Mouse (Mus musculus): ENCODE results near the gene Olfr1501. TPM values are rescaled to one million over a fixed set of nuclear protein-coding genes. Genes with fewer than 3 reads are reported as not detected.
"Not testable (repeated sequence)": the region's sequence is repeated elsewhere in the genome, so short reads cannot be mapped to it uniquely, and the experiment has no call there.

The Olfr1501 gene
- polyA plus RNA-seq (2012; rRNA removed), result not detected in 2 replicates

- H3K27me3 ChIP-seq (ENCODE audit: control insufficient read depth, insufficient read depth, low read length); H3K4me1 ChIP-seq (ENCODE audit: control insufficient read depth, insufficient read depth, insufficient read length, low read length); H3K36me3 ChIP-seq (ENCODE audit: control insufficient read depth, insufficient read depth, low read length); H3K4me3 ChIP-seq (ENCODE audit: low read depth, low read length); H3K27ac ChIP-seq (ENCODE audit: insufficient read depth, low read depth, low read length): not testable (repeated sequence)
Measured at GRCm38 (mm10) chr19:13850592-13850991, at the start of gene Olfr1501. TSS of gene Olfr1501 (minus strand) at chr19:13850692.

- no peaks in the 10 kb centered on the region for H3K4me1 ChIP-seq (ENCODE audit: control insufficient read depth, insufficient read depth, insufficient read length, low read length)
- H3K27ac ChIP-seq (ENCODE audit: insufficient read depth, low read depth, low read length), result no peak within 1 kb of the TSS
- H3K27me3 ChIP-seq (ENCODE audit: control insufficient read depth, insufficient read depth, low read length), result no peaks in the 10 kb centered on the region
- H3K4me3 ChIP-seq (ENCODE audit: low read depth, low read length), result no peak within 1 kb of the TSS
- no peak for TF ChIP-seq POLR2A (IDR thresholded peaks at IDR 0.05; ENCODE audit: low read depth, low read length)
- no peak for TF ChIP-seq CTCF (IDR thresholded peaks at IDR 0.05; ENCODE audit: extremely low read depth, insufficient read length, insufficient replicate concordance, low read depth, low read length)
- 42% methylated on average over 1 of the region's 1 CpGs for WGBS
- no peaks in the 10 kb centered on the region for H3K36me3 ChIP-seq (ENCODE audit: control insufficient read depth, insufficient read depth, low read length)
Measured at GRCm38 (mm10) chr19:13897828-13898227, 47.3 kb upstream of the Olfr1501 start, which contains the start of gene Olfr1504. TSS of gene Olfr1504 (minus strand) at chr19:13897928.

GRCm38 (mm10) chr19:13861495-13861894, 11.0 kb upstream of the Olfr1501 start, which contains the start of gene Olfr1502:
TSS of gene Olfr1502 (plus strand) at chr19:13861795.
- no peaks in the 10 kb centered on the region for H3K27me3 ChIP-seq (ENCODE audit: control insufficient read depth, insufficient read depth, low read length)
- H3K36me3 ChIP-seq (ENCODE audit: control insufficient read depth, insufficient read depth, low read length), result no peaks in the 10 kb centered on the region
- H3K4me1 ChIP-seq (ENCODE audit: control insufficient read depth, insufficient read depth, insufficient read length, low read length), result no peaks in the 10 kb centered on the region
- 82% methylated on average over 1 of the region's 1 CpGs for WGBS
- TF ChIP-seq CTCF (IDR thresholded peaks at IDR 0.05; ENCODE audit: extremely low read depth, insufficient read length, insufficient replicate concordance, low read depth, low read length) (no peak), POLR2A (IDR thresholded peaks at IDR 0.05; ENCODE audit: low read depth, low read length) (no peak)
- H3K27ac ChIP-seq (ENCODE audit: insufficient read depth, low read depth, low read length), result no peak within 1 kb of the TSS
- no peak within 1 kb of the TSS for H3K4me3 ChIP-seq (ENCODE audit: low read depth, low read length)

- no peaks in the 10 kb centered on the region for H3K27me3 ChIP-seq (ENCODE audit: control insufficient read depth, insufficient read depth, low read length)
- no peaks in the 10 kb centered on the region for H3K36me3 ChIP-seq (ENCODE audit: control insufficient read depth, insufficient read depth, low read length)
- TF ChIP-seq CTCF (IDR thresholded peaks at IDR 0.05; ENCODE audit: extremely low read depth, insufficient read length, insufficient replicate concordance, low read depth, low read length) (no peak), POLR2A (IDR thresholded peaks at IDR 0.05; ENCODE audit: low read depth, low read length) (no peak)
- H3K27ac ChIP-seq (ENCODE audit: insufficient read depth, low read depth, low read length), result no peak within 1 kb of the TSS
- H3K4me3 ChIP-seq (ENCODE audit: low read depth, low read length), result no peak within 1 kb of the TSS
- no peaks in the 10 kb centered on the region for H3K4me1 ChIP-seq (ENCODE audit: control insufficient read depth, insufficient read depth, insufficient read length, low read length)
Measured at GRCm38 (mm10) chr19:13830388-13830787, 20.1 kb downstream of the Olfr1501 start, which contains the start of gene Olfr1500. TSS of gene Olfr1500 (minus strand) at chr19:13830488.

- no peak for TF ChIP-seq POLR2A (IDR thresholded peaks at IDR 0.05; ENCODE audit: low read depth, low read length)
- TF ChIP-seq CTCF (IDR thresholded peaks at IDR 0.05; ENCODE audit: extremely low read depth, insufficient read length, insufficient replicate concordance, low read depth, low read length), result no peak
- Histone ChIP-seq H3K4me1 (ENCODE audit: control insufficient read depth, insufficient read depth, insufficient read length, low read length) (no peaks in the 10 kb centered on the region), H3K36me3 (ENCODE audit: control insufficient read depth, insufficient read depth, low read length) (no peaks in the 10 kb centered on the region), H3K27ac (ENCODE audit: insufficient read depth, low read depth, low read length) (no peak overlapping the region), H3K4me3 (ENCODE audit: low read depth, low read length) (no peak overlapping the region), H3K27me3 (ENCODE audit: control insufficient read depth, insufficient read depth, low read length) (no peaks in the 10 kb centered on the region)
- 71% methylated on average over 3 of the region's 3 CpGs for WGBS
Measured at GRCm38 (mm10) chr19:13828447-13828846, 22.0 kb downstream of the Olfr1501 start.

GRCm38 (mm10) chr19:13820847-13821246, 29.6 kb downstream of the Olfr1501 start:
- H3K27ac ChIP-seq (ENCODE audit: insufficient read depth, low read depth, low read length), result no peak overlapping the region
- no peaks in the 10 kb centered on the region for H3K36me3 ChIP-seq (ENCODE audit: control insufficient read depth, insufficient read depth, low read length)
- H3K4me1 ChIP-seq (ENCODE audit: control insufficient read depth, insufficient read depth, insufficient read length, low read length), result no peaks in the 10 kb centered on the region
- no peaks in the 10 kb centered on the region for H3K27me3 ChIP-seq (ENCODE audit: control insufficient read depth, insufficient read depth, low read length)
- WGBS, result 47% methylated on average over 5 of the region's 5 CpGs
- H3K4me3 ChIP-seq (ENCODE audit: low read depth, low read length), result no peak overlapping the region
- TF ChIP-seq CTCF (IDR thresholded peaks at IDR 0.05; ENCODE audit: extremely low read depth, insufficient read length, insufficient replicate concordance, low read depth, low read length) (no peak), POLR2A (IDR thresholded peaks at IDR 0.05; ENCODE audit: low read depth, low read length) (no peak)

GRCm38 (mm10) chr19:13819347-13819746, 31.1 kb downstream of the Olfr1501 start, which contains the start of gene Olfr1499:
TSS of gene Olfr1499 (minus strand) at chr19:13819447.
- no peak for TF ChIP-seq CTCF (IDR thresholded peaks at IDR 0.05; ENCODE audit: extremely low read depth, insufficient read length, insufficient replicate concordance, low read depth, low read length)
- TF ChIP-seq POLR2A (IDR thresholded peaks at IDR 0.05; ENCODE audit: low read depth, low read length), result no peak
- no peak within 1 kb of the TSS for H3K27ac ChIP-seq (ENCODE audit: insufficient read depth, low read depth, low read length)
- no peaks in the 10 kb centered on the region for H3K36me3 ChIP-seq (ENCODE audit: control insufficient read depth, insufficient read depth, low read length)
- no peaks in the 10 kb centered on the region for H3K27me3 ChIP-seq (ENCODE audit: control insufficient read depth, insufficient read depth, low read length)
- no peak within 1 kb of the TSS for H3K4me3 ChIP-seq (ENCODE audit: low read depth, low read length)
- no peaks in the 10 kb centered on the region for H3K4me1 ChIP-seq (ENCODE audit: control insufficient read depth, insufficient read depth, insufficient read length, low read length)

GRCm38 (mm10) chr19:13818827-13819226, 31.7 kb downstream of the Olfr1501 start:
- WGBS, result 29% methylated on average over 5 of the region's 5 CpGs
- Histone ChIP-seq H3K4me1 (ENCODE audit: control insufficient read depth, insufficient read depth, insufficient read length, low read length) (no peaks in the 10 kb centered on the region), H3K27ac (ENCODE audit: insufficient read depth, low read depth, low read length) (no peak overlapping the region), H3K4me3 (ENCODE audit: low read depth, low read length) (no peak overlapping the region), H3K36me3 (ENCODE audit: control insufficient read depth, insufficient read depth, low read length) (no peaks in the 10 kb centered on the region), H3K27me3 (ENCODE audit: control insufficient read depth, insufficient read depth, low read length) (no peaks in the 10 kb centered on the region)
- TF ChIP-seq CTCF (IDR thresholded peaks at IDR 0.05; ENCODE audit: extremely low read depth, insufficient read length, insufficient replicate concordance, low read depth, low read length) (no peak), POLR2A (IDR thresholded peaks at IDR 0.05; ENCODE audit: low read depth, low read length) (no peak)
